In genomic region chr1:151050507-151050816, GRCm38 (mm10) we compare ENCODE assay signal across 24 mouse cellular contexts.
"Had no signal": no experiment of that assay in that cellular context is flagged by ENCODE, and none has a peak within 500 bp of the region (broad histone marks: within the 10 kb centered on the region; RNA-seq: fewer than 3 reads in every experiment).

No protein-coding gene starts in this region.

- ATAC-seq: hindbrain, postnatal 0 days; liver, embryonic 12.5 days had no signal

- H3K27me3 ChIP-seq: heart, embryonic 13.5 days; heart, embryonic 15.5 days; hindbrain, embryonic 13.5 days; limb, embryonic 13.5 days; limb, embryonic 15.5 days; liver, embryonic 12.5 days had no signal

- H3K36me3 ChIP-seq: heart, embryonic 13.5 days; heart, embryonic 15.5 days; hindbrain, embryonic 13.5 days; hindbrain, embryonic 15.5 days; limb, embryonic 13.5 days; limb, embryonic 15.5 days; liver, embryonic 12.5 days had no signal

- H3K9me3 ChIP-seq: heart, embryonic 13.5 days; heart, embryonic 15.5 days; hindbrain, embryonic 13.5 days; hindbrain, embryonic 15.5 days; limb, embryonic 13.5 days; limb, embryonic 15.5 days; liver, embryonic 12.5 days had no signal

- H3K4me1 ChIP-seq: liver, embryonic 12.5 days had no signal

- DNase-seq: gastrocnemius, adult 2 months; gastrocnemius, postnatal 14 days; gastrocnemius, postnatal 36 days; heart, adult 2 months; heart, postnatal 14 days; heart, postnatal 36 days; kidney, adult 11 months; kidney, adult 2 months; kidney, adult 9 months; kidney, postnatal 10 days; kidney, postnatal 36 days; layer of hippocampus, adult 9-11 months; layer of hippocampus, postnatal 36 days; left cerebral cortex, postnatal 4 days had no signal

- H3K4me2 ChIP-seq: heart, embryonic 11.5 days; heart, embryonic 13.5 days; heart, embryonic 15.5 days; hindbrain, embryonic 13.5 days; hindbrain, embryonic 15.5 days; limb, embryonic 13.5 days; limb, embryonic 15.5 days; liver, embryonic 12.5 days had no signal

- H3K27ac ChIP-seq: gastrocnemius, adult 2 months; heart, adult 2 months; heart, embryonic 13.5 days; heart, embryonic 15.5 days; hindbrain, embryonic 13.5 days; hindbrain, embryonic 15.5 days; hindbrain, postnatal 0 days; limb, embryonic 13.5 days; limb, embryonic 15.5 days; liver, embryonic 12.5 days; liver, embryonic 14.5 days had no signal

- H3K9ac ChIP-seq: heart, embryonic 13.5 days; heart, embryonic 15.5 days; hindbrain, embryonic 13.5 days; hindbrain, embryonic 15.5 days; limb, embryonic 13.5 days; limb, embryonic 15.5 days; liver, embryonic 12.5 days; liver, embryonic 14.5 days had no signal

- H3K4me3 ChIP-seq: gastrocnemius, adult 2 months; heart, adult 2 months; heart, embryonic 13.5 days; heart, embryonic 15.5 days; hindbrain, embryonic 13.5 days; hindbrain, embryonic 15.5 days; limb, embryonic 13.5 days; limb, embryonic 15.5 days; liver, embryonic 12.5 days had no signal
